Mouse (Mus musculus) gonadal fat pad, adult 2 months (tissue): Measurements from ENCODE around the gene Vmn2r104. TPM values are rescaled to one million over a fixed set of nuclear protein-coding genes. Genes with fewer than 3 reads are reported as not detected.

Experiments used
- DNase-seq: peaks from one replicate; pipeline ENCODE4 v3.0.0-alpha.2; 2012; ENCODE audit warnings: low read depth
- polyA plus RNA-seq: library from polyadenylated mRNA; depleted of rRNA; stranded (reverse); fragments of >200 nt; gene quantifications from 2 replicates; pipeline ENCODE4 v1.2.3, GENCODE M21; 2012; rRNA removed

Gene Vmn2r104
- polyA plus RNA-seq = not detected in 2 replicates

DNA sequence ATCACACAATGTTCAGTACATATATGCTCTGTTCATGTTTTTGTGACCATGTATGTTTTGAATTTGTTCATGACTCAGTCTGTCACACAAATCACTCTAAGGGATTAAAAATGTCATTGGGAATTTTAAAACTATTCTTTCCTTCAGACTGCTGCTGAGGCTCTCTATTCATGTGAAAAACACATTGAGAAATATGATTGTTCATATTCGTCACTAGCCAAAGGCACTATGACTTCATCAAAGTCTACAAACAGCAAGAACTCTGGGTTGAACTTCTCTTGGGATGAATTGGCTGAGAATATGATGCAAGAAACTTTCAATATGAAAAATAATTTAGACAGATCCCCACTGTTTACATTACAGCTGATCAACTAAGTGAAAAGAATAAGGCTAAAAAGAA lies at the start of gene Vmn2r104:
Gene Vmn2r104, minus strand, starts transcription at position 101 of the 400 bp plus-strand sequence.
- no peak for DNase-seq

- DNase-seq = no peak
Measured at GRCm38 (mm10) chr17:20074090-20074489, 26.0 kb upstream of the Vmn2r104 start.

GRCm38 (mm10) chr17:20071656-20072396 lies 23.7 kb upstream of the Vmn2r104 start:
- DNase-seq = no peak

Other genes starting within 250 kb of the Vmn2r104 start
- not detected in 2 replicates for gene Fpr-rs7, start 65.9 kb upstream of the Vmn2r104 start, polyA plus RNA-seq
- gene Fpr-rs6, start 134.8 kb upstream of the Vmn2r104 start, polyA plus RNA-seq = not detected in 2 replicates
- gene Vmn2r105, start 186.7 kb upstream of the Vmn2r104 start, polyA plus RNA-seq = not detected in 2 replicates
- not detected in 2 replicates for gene Vmn2r106, start 237.2 kb upstream of the Vmn2r104 start, polyA plus RNA-seq